Mouse (Mus musculus) E14TG2a.4 (cell line): Measurements from ENCODE around the gene Calr3.

Experiments used
- CTCF ChIP-seq: conservative IDR thresholded peaks from 2 replicates; pipeline ENCODE4 v1.5.1; 2014; ENCODE audit warnings: low read length
- NANOG ChIP-seq: IDR thresholded peaks from 2 replicates; pipeline ENCODE4 v1.6.1; 2014; ENCODE audit warnings: borderline replicate concordance, low read length, mixed read lengths
- POU5F1 ChIP-seq: IDR thresholded peaks from 2 replicates; pipeline ENCODE4 v1.6.1; 2014; ENCODE audit warnings: low read length, borderline replicate concordance

- TF ChIP-seq CTCF, result no peak
- no peak for TF ChIP-seq POU5F1
- no peak for TF ChIP-seq NANOG
These were observed 7.8 kb upstream of the Calr3 start for GRCm38 (mm10) chr8:72451516-72451915.
